Mouse (Mus musculus): ENCODE data around the gene Ovol1. TPM values are rescaled to one million over a fixed set of nuclear protein-coding genes. Genes with fewer than 3 reads are reported as not detected.

Gene Ovol1
- polyA plus RNA-seq, 1 experiment, result 8.5 TPM

GRCm38 (mm10) chr19:5544031-5544430, 16.4 kb downstream of the Ovol1 start:
- Histone ChIP-seq H3K4me3 (ENCODE audit: control insufficient read depth, low read depth, low read length) (no peak overlapping the region), H3K27ac (ENCODE audit: control insufficient read depth, insufficient read depth, low read depth, low read length) (no peak overlapping the region), H3K4me1 (ENCODE audit: control insufficient read depth, insufficient read depth, low read length) (no peaks in the 10 kb centered on the region), H3K36me3 (ENCODE audit: control insufficient read depth, insufficient read depth, low read length) (no peaks in the 10 kb centered on the region), H3K27me3 (ENCODE audit: control insufficient read depth, insufficient read depth, low read length) (no peaks in the 10 kb centered on the region)
- TF ChIP-seq POLR2A (IDR thresholded peaks at IDR 0.05; ENCODE audit: control insufficient read depth, low read depth, low read length), result no peak
- TF ChIP-seq CTCF (IDR thresholded peaks at IDR 0.05; ENCODE audit: control insufficient read depth, insufficient read depth, insufficient replicate concordance, low read depth, low read length), result no peak

- no peak for TF ChIP-seq CTCF (IDR thresholded peaks at IDR 0.05; ENCODE audit: control insufficient read depth, insufficient read depth, insufficient replicate concordance, low read depth, low read length)
- TF ChIP-seq POLR2A (IDR thresholded peaks at IDR 0.05; ENCODE audit: control insufficient read depth, low read depth, low read length), result no peak
Measured at GRCm38 (mm10) chr19:5543362-5543761, 17.1 kb downstream of the Ovol1 start.

GRCm38 (mm10) chr19:5538786-5539185, 21.7 kb downstream of the Ovol1 start:
- TF ChIP-seq POLR2A (IDR thresholded peaks at IDR 0.05; ENCODE audit: control insufficient read depth, low read depth, low read length) (no peak), CTCF (IDR thresholded peaks at IDR 0.05; ENCODE audit: control insufficient read depth, insufficient read depth, insufficient replicate concordance, low read depth, low read length) (no peak)
- Histone ChIP-seq H3K27ac (ENCODE audit: control insufficient read depth, insufficient read depth, low read depth, low read length) (no peak overlapping the region), H3K4me1 (ENCODE audit: control insufficient read depth, insufficient read depth, low read length) (no peaks in the 10 kb centered on the region), H3K4me3 (ENCODE audit: control insufficient read depth, low read depth, low read length) (no peak overlapping the region), H3K27me3 (ENCODE audit: control insufficient read depth, insufficient read depth, low read length) (no peaks in the 10 kb centered on the region), H3K36me3 (ENCODE audit: control insufficient read depth, insufficient read depth, low read length) (no peaks in the 10 kb centered on the region)

More at GRCm38 (mm10) chr19:5543362-5543761, 17.1 kb downstream of the Ovol1 start:
- H3K4me1 ChIP-seq (ENCODE audit: control insufficient read depth, insufficient read depth, low read length), result no peaks in the 10 kb centered on the region
- no peak overlapping the region for H3K4me3 ChIP-seq (ENCODE audit: control insufficient read depth, low read depth, low read length)
- no peak overlapping the region for H3K27ac ChIP-seq (ENCODE audit: control insufficient read depth, insufficient read depth, low read depth, low read length)
- no peaks in the 10 kb centered on the region for H3K36me3 ChIP-seq (ENCODE audit: control insufficient read depth, insufficient read depth, low read length)
- H3K27me3 ChIP-seq (ENCODE audit: control insufficient read depth, insufficient read depth, low read length), result no peaks in the 10 kb centered on the region

- Histone ChIP-seq H3K4me3 (ENCODE audit: control insufficient read depth, low read depth, low read length) (no peak overlapping the region), H3K36me3 (ENCODE audit: control insufficient read depth, insufficient read depth, low read length) (no peaks in the 10 kb centered on the region; the same call in 1 of the 2 replicates), H3K4me1 (ENCODE audit: control insufficient read depth, insufficient read depth, low read length) (peaks cover 4% of the 10 kb centered on the region; the same call in 1 of the 2 replicates), H3K27me3 (ENCODE audit: control insufficient read depth, insufficient read depth, low read length) (no peaks in the 10 kb centered on the region), H3K27ac (ENCODE audit: control insufficient read depth, insufficient read depth, low read depth, low read length) (no peak overlapping the region)
- TF ChIP-seq POLR2A (IDR thresholded peaks at IDR 0.05; ENCODE audit: control insufficient read depth, low read depth, low read length) (no peak), CTCF (IDR thresholded peaks at IDR 0.05; ENCODE audit: control insufficient read depth, insufficient read depth, insufficient replicate concordance, low read depth, low read length) (no peak)
Measured at GRCm38 (mm10) chr19:5532520-5532919, 27.9 kb downstream of the Ovol1 start.

- peaks cover 4% of the 10 kb centered on the region; the same call in 1 of the 2 replicates for H3K4me1 ChIP-seq (ENCODE audit: control insufficient read depth, insufficient read depth, low read length)
- no peak overlapping the region for H3K4me3 ChIP-seq (ENCODE audit: control insufficient read depth, low read depth, low read length)
- H3K27ac ChIP-seq (ENCODE audit: control insufficient read depth, insufficient read depth, low read depth, low read length), result no peak overlapping the region
- H3K36me3 ChIP-seq (ENCODE audit: control insufficient read depth, insufficient read depth, low read length), result no peaks in the 10 kb centered on the region; the same call in 1 of the 2 replicates
- no peaks in the 10 kb centered on the region for H3K27me3 ChIP-seq (ENCODE audit: control insufficient read depth, insufficient read depth, low read length)
- TF ChIP-seq CTCF (IDR thresholded peaks at IDR 0.05; ENCODE audit: control insufficient read depth, insufficient read depth, insufficient replicate concordance, low read depth, low read length) (no peak), POLR2A (IDR thresholded peaks at IDR 0.05; ENCODE audit: control insufficient read depth, low read depth, low read length) (no peak)
Measured at GRCm38 (mm10) chr19:5530138-5530524, 30.3 kb downstream of the Ovol1 start.

GRCm38 (mm10) chr19:5529325-5530137, 30.9 kb downstream of the Ovol1 start:
- H3K27me3 ChIP-seq (ENCODE audit: control insufficient read depth, insufficient read depth, low read length), result no peaks in the 10 kb centered on the region
- H3K4me3 ChIP-seq (ENCODE audit: control insufficient read depth, low read depth, low read length), result peak overlapping the region; percentile 39
- no peak overlapping the region for H3K27ac ChIP-seq (ENCODE audit: control insufficient read depth, insufficient read depth, low read depth, low read length)
- peaks cover 4% of the 10 kb centered on the region; the same call in 1 of the 2 replicates for H3K4me1 ChIP-seq (ENCODE audit: control insufficient read depth, insufficient read depth, low read length)
- TF ChIP-seq POLR2A (IDR thresholded peaks at IDR 0.05; ENCODE audit: control insufficient read depth, low read depth, low read length) (no peak), CTCF (IDR thresholded peaks at IDR 0.05; ENCODE audit: control insufficient read depth, insufficient read depth, insufficient replicate concordance, low read depth, low read length) (peak; percentile 95)
- no peaks in the 10 kb centered on the region; the same call in 1 of the 2 replicates for H3K36me3 ChIP-seq (ENCODE audit: control insufficient read depth, insufficient read depth, low read length)

GRCm38 (mm10) chr19:5525204-5525603, 35.2 kb downstream of the Ovol1 start:
- peaks cover 6% of the 10 kb centered on the region; the same call in 1 of the 2 replicates for H3K4me1 ChIP-seq (ENCODE audit: control insufficient read depth, insufficient read depth, low read length)
- H3K36me3 ChIP-seq (ENCODE audit: control insufficient read depth, insufficient read depth, low read length), result no peaks in the 10 kb centered on the region; the same call in 1 of the 2 replicates
- no peak overlapping the region for H3K27ac ChIP-seq (ENCODE audit: control insufficient read depth, insufficient read depth, low read depth, low read length)
- H3K27me3 ChIP-seq (ENCODE audit: control insufficient read depth, insufficient read depth, low read length), result no peaks in the 10 kb centered on the region
- no peak overlapping the region for H3K4me3 ChIP-seq (ENCODE audit: control insufficient read depth, low read depth, low read length)
- no peak for TF ChIP-seq CTCF (IDR thresholded peaks at IDR 0.05; ENCODE audit: control insufficient read depth, insufficient read depth, insufficient replicate concordance, low read depth, low read length)
- no peak for TF ChIP-seq POLR2A (IDR thresholded peaks at IDR 0.05; ENCODE audit: control insufficient read depth, low read depth, low read length)

All from testis, adult 2 months (tissue).